Mouse (Mus musculus) left cerebral cortex, postnatal 10 days (tissue): ENCODE results near the gene Snx21. TPM values are rescaled to one million over a fixed set of nuclear protein-coding genes. Genes with fewer than 3 reads are reported as not detected.
"Not testable (repeated sequence)": the region's sequence is repeated elsewhere in the genome, so short reads cannot be mapped to it uniquely, and the experiment has no call there.

Source experiments
- DNase-seq, 2 experiments: peaks; one replicate each; pipeline ENCODE4 v3.0.0; 2021 to 2022; ENCODE audit warnings: low spot score in 2 of 2, mixed read lengths in 1 of 2; ENCODE audit errors: extremely low spot score in 1 of 2
- intact Hi-C: fragments of 180-260 bp; cut with DNase I; formaldehyde crosslinking; loops from one replicate; pipeline ENCODE4 v1.15.1; 2025
- total RNA-seq, 2 experiments: library from RNA; stranded (reverse); gene quantifications; 2 replicates each; pipeline ENCODE4 v1.2.3; 2021

Gene Snx21
- total RNA-seq, 2 experiments from 2014 or later = 48.1 to 49.2 TPM

DNA sequence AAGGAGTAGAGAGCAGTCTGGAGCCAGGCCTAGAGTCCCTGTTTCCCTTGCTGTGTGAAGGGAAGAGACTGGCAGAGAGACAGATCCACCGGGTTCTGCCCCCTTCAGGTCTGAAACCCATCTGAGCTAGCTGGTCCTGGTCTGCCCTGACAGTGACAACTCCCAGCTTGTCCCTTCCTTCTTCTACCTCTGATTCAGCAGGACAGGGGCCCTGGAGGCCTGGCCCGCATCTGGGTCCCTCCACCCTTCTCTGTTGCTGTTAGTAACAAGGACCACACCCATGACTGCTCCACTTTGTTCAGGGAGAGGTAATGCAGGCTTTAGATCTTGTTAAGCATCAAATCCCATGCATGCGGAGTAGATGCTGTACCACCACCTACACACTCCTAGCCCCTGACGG lies 2.8 kb downstream of the Snx21 start:
- no peak for DNase-seq
- intact Hi-C loops = no loop called here

DNA sequence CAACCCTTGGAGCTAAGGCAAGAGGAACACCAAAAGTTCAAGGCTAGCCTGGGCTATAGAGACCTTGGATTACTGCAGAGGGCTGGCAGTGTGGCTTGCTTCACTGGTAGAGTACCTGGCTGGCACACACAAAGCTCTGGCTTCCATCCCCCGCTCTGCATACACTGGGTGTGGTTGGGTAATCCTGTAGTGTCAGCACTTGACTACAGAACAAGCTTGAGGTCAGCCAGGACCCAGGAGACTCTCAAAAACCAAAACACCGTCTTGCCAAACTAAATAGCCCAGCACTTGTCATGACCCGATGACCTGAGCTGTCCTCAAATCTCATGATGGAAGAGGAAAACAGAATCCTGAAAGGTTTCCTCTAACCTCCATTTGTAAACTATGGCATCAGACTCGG lies 4.8 kb downstream of the Snx21 start:
- DNase-seq = no peak
- intact Hi-C loops = no loop called here

DNA sequence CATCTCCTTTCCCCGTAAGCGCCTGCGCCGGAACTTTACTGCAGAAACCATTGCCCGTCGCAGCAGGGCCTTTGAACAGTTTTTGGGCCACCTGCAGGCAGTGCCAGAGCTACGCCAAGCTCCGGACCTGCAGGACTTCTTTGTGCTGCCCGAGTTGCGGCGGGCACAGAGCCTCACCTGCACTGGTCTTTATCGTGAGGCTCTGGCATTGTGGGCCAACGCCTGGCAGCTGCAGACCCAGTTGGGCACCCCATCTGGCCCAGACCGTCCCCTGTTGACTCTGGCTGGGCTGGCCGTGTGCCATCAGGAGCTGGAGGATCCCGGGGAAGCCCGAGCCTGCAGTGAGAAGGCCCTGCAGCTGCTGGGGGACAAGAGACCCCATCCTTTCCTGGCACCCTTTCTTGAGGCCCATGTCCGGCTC lies 6.2 kb downstream of the Snx21 start:
- DNase-seq = peak in 1 of 2 experiments; percentile 50

DNA sequence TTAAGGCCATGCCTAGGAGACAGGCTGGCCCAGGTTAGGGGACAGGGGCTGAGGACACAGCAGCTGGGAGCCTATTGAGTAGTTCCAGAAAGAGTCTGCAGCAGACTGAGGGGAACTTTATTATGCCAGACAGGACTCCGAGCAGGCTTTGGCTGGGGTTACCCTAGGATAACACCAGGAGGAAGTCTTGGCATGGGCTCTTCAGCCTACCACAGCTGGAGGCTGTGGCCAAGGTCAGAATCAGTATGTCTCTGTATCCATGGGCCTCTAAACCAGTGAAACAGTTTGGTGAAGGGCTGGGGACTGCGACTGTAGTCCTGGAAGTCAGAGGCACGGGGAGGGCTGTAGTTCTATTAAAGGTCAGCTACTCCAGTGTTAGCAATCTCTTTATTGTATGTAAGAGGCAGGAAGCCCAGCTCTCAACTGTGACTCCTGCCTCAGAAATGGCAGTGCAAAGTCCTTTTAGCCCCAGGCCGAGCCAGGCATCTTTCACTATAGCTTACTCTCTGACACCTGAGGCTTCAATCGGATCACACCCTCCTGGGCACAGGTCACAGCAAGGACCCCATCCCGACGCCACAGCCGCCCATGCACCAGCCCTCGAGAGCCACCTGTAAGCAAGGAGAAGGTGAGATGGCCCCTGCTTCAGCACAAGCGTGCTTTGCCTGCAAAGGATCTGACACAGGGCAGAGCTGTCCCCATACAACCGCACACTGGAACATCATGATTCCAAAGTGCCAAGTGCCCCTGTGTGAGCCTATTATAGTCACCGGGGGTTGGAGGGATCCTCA lies 7.0 kb downstream of the Snx21 start:
- intact Hi-C loops = no loop called here
- no peak for DNase-seq

More for the DNA sequence above, 6.2 kb downstream of the Snx21 start:
- intact Hi-C loops = no loop called here

DNA sequence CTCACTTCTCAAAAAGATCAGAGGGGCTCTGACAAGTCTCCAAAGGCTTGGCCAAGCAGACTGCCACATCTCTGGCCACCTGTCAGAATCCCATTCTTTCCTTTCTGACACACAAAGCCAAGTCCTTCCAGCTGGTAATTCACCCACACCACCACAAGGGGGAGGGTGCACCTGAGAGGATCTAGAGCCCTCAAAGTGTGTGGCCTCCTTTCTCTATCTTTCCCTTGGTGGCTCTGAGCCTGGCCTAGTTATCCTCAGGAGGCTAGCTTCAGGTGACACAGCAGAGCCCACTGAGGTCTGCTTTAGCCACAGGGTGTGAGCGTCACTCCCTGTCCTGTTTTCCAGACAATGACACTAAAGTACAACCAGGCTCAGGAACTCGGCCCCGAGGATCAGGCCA lies 7.6 kb downstream of the Snx21 start:
- intact Hi-C loops = no loop called here
- peak in 1 of 2 experiments; percentile 62 for DNase-seq

DNA sequence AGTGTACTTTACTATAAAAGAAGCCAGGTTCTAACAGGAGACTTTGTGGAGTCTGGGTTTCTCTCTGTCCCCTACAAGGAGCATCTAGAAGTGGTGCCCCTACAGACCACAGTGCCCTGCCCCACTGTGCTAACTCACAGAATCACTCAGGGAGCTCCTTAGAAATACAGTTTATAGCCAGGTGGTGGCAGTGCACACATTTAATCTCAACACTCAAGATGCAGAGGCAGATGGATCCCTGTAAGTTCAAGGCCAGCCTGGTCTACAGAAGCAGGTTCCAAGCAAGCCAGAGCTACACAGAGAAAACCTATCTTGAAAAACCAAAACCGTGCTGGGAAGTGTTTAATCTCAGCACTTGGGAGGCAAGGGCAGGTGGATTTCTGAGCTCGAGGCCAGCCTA lies 8.1 kb downstream of the Snx21 start:
- intact Hi-C loops = no loop called here
- DNase-seq = no peak

DNA sequence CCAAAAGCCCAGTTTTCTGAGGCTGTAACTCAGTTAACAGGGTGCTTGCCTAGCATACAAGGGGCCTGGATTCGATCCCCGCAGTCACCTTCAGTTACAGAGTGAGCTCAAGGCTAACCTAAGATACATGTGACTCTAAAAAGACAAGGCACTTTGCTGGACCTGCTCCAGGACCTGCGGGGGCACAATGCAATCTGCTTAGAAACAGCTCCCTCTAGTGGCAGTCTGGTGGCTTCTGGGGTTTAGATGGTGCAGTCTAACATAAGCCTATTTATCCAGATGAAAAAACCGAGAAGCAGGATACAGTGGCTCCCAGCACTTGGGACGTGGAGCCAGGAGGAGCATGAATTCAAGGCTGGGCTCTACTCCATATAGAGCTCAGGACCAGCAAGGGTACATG lies 8.7 kb downstream of the Snx21 start:
- DNase-seq = peak; percentile 80 to 91
- intact Hi-C loops = no loop called here

DNA sequence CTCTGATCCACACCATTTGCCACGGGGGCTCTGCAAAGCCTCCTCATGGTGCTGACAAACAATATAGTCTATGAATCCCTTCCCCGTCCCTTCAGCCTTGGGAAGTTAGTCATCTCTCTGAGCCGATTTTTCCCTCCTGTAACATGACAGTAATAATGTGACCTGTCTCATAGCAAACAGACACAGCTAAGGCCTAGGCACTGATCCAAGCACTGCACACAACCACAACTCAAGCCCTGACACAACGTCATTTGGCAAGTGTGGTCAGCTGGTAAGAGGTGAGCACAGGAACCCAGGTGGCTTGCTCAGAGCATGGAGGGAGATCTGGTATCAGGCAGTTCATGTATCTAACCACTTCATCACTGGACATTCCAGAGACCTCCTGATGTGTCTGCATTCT lies 10.2 kb downstream of the Snx21 start:
- DNase-seq = no peak
- intact Hi-C loops = no loop called here

DNA sequence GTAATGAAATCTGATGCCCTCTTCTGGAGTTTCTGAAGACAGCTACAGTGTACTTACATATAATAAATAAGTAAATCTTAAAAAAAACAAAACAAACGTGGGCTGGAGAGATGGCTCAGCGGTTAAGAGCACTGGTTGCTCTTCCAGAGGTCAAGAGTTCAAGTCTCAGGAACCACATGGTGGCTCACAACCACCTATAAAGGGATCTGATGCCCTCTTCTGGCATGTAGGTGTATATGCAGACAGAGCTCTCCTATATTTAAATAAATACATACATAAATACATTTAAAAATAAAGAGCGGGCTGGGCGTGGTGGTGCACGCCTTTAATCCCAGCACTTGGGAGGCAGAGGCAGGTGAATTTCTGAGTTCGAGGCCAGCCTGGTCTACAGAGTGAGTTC lies 12.9 kb downstream of the Snx21 start:
- intact Hi-C loops, DNase-seq: not testable (repeated sequence)

DNA sequence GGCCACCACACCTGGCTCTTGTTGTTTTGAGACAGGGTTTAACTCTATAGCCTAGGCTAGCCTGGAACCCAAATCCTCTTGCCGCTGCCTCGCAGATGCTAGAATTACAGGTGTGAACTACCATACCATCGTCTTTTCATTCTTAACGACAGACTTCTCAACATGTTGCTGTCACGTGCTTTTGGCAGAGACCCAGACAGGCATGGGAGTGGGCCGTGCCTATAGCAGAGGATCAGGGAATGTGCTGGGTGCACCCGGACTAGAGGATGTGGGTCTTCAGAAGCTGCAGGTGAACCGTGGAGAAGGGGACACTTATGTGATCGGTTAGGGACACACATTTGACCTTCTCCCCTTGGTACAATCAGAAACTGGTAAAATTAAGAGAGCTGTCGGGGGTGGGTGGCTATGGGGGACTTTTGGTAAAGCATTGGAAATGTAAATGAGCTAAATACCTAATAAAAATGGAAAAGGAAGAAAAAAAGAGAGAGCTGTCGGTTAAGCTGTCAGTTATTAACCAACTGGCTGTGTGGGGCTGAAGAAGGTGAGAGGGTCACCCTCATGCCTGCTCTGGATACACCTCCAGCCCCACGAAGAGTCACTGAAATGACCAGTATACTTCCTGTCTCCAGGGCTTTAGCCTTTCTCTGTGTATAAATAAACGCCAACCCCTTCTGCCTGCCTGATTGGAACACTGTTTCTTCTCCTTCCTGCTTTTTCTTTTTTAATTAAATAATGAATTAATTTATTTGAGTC lies 14.8 kb downstream of the Snx21 start:
- intact Hi-C loops = no loop called here
- DNase-seq = no peak

DNA sequence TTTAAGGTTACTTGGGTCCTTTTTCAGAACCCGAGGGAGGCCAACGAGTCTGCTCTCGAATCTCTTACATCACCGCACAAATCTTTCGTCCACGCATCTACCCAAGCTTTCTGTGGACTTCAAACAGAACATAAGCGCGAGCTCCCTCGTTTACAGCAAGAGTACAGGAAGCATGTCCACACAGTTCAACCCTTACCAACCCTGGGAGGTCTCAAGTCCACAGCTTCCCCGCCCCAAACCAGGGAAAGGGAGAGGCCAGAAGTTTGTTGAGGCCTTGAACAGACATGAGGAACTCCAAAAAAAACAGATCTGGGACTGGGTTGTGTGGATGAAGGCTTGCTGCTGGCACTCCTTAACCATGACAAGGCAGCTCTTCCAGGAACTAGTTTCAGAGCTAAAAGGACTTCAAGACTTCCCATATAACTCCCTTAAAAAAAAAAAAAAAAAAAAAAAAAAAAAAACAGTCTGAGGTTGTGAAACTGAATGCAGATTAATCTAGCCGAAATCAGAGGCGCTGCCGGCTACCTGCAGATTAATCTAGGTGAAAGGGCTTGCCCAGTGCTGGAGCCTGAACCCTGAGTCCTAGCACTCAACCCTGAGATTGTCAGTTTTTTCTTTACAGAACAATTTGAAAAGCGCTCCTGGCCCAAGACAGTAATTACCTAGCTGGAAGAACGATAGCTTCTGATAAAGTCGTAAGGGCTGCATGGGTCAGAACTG lies 17.7 kb downstream of the Snx21 start:
- intact Hi-C loops = no loop called here
- DNase-seq = no peak

DNA sequence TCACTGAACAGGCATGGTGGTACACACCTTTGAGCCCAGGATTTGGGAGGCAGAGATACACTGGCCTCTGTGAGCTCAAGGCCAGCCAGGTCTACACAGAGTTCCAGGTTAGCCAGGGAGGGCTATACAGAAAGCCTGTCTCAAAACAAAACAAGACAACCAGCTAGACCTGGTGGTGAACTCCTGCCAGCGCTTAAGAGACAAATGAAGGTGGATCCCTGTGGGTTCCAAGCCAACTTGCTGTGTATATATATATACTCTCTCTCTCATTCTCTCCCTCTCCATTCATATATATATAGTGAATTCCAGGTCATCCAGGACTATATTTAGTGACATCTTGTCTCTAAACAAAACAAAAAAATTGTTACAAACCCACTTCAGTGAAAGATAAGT lies 18.3 kb downstream of the Snx21 start:
- DNase-seq = no peak
- intact Hi-C loops = no loop called here

DNA sequence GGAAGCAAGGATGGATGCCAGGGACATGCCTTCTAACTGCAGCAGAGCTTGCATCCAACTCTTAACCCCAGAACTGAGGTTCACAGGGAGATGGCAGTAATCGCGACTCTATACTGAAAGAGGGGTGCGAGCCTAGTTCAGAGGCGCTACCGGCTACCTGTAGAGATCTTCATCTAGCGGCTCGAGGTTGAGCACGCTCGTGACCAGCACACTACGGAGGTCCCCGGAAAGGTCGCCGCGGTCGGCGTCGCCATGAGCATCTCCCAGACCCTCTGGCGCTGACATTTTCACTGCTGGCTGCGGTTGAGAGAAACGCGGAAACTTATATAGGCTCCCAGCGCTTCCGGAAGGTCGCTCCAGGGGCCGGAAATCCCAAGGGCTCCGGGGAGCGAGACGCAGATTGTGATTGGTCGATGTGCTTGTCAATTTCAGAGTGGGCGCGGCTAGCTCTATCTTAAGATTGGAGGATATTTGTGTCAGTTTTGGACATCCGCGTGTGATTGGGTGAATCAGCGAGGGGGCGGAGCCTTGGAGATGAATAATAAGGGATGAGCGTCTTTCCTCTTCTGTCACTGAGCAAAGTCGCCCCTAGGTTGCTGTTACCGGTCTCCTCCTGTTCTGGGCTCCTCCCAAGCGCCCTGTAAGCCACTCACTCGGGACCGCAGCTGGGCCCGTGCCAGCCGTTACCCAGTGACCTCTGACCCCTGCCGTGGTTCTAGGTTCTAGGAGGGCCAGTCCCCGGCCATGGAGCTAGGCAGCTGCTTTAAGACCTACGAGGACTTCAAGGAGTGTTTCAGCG lies 19.1 kb downstream of the Snx21 start, which contains the start of the genes Acot8 and Zswim3:
Acot8 (minus strand) TSS at position 350 of the 799 bp plus-strand sequence.
Zswim3 (plus strand) TSS at position 566 of the 799 bp plus-strand sequence.
- DNase-seq = peak; percentile 97 to 99
- intact Hi-C loops = no loop called here

DNA sequence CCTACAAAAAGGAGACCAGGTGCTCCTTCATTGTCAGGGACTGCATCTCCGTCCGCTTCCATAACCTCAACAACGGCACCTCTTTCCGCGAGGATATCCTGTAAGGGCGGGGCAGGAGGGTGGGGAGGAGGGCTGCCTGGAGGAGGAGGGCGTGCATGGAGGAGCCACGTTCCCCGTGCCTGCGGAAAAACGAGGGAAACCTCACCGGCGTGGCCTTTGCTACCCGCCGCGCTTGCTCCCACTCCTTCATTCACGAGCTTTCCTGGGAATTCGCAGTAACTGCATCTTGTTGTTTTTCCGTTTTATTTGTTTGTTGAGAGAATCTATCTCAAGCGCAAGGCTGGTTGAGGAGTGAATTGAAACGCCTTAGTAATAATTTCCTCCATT lies 19.7 kb downstream of the Snx21 start:
- no peak for DNase-seq
- intact Hi-C loops = no loop called here

DNA sequence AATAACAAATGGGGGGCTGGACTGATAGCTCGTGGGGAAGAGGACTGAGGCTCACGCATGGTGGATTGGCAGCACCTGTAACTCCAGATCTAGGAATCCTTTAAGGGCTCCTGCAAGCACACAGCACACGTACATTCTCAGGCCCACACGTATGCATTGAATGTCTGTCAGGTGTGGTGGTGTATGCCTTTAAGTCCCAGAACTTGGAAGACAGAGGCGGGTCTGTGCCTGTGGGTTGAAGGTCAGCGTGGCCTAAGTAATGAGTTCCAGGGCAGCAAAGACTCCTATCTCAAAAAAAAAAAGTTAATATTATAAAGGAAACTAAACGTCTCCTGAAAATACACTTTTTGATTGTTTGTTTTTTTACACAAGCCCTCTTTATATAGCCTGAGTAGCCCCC lies 21.0 kb downstream of the Snx21 start:
- DNase-seq = no peak
- intact Hi-C loops = no loop called here

DNA sequence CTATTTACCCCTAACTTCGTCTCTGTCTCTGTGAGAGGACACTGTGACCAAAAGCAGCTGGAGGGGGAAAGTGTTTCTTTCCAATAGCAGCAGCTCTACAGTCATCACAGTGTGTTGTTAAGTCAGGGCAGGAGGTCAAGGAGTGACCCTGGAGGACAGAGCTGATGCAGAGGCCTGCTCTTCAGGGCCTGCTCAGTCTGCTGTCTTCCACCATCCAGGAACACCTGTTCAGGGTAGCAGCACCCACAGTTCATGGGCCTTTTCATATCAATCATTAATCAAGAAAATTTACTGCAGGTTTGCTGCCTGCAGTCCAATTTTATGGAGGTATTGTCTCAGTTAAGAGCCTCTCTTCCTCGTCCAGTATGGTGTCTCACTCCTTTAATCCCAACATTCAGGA lies 27.9 kb downstream of the Snx21 start:
- intact Hi-C loops = no loop called here
- DNase-seq = no peak

DNA sequence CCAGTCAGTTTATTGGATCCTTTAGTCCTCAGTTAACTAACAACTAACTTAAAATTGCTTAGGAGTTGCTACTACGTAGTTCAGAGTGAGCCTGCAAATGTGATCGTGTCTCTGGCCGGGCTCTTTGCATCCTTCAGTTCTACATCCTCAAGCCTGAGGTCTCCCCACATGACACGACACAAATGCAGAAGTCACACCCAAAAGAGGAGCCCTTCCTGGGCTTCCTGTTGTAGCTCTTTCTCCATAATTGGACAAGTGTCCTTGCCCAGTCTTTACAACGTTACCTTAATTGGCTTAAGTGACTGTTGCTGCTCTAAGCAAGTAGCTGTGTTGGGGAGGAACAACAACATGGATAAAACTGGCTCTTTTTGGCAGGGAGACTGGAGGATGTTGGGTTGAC lies 29.7 kb downstream of the Snx21 start:
- no peak for DNase-seq
- intact Hi-C loops = no loop called here

DNA sequence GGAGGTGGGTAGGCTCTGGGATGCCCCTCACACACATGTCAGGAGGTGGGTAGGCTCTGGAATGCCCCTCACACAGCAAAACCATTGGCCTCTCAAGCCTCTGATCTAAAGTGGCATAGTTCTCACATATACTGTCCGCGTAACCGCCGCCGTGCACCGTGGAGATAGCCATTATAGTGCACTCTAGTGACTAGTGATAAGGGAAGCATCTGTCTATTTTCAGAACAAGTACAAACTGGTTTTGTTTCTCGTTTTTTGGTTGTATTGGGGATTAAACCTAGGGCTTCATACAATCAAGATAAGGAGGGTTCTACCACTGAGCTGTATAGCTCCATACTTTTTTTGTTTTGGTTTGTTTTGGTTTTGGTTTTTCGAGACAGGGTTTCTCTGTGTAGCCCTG lies 30.2 kb downstream of the Snx21 start:
- intact Hi-C loops = no loop called here
- DNase-seq = no peak

DNA sequence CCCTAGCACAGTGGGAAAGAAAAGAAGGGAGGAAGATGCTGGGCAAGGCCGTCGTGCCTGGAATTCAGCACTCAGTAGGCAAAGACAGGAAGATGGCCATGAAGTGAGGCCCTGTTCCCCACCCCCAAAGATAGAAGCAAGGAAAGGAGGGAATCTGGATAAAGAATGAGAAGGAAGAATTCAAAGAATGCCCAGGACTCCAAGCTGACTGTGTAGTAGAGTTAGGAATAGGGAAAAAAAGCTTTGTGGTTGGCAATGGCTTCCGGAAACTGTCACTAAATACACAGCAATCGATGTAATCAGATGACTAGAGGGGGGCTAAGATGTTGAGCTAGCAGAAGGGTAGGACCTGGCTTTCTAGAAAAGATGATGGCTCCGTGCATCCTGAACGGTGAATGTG lies 31.6 kb downstream of the Snx21 start:
- intact Hi-C loops = no loop called here
- DNase-seq = no peak
